Mouse (Mus musculus): Measurements from ENCODE around the gene Slfn1.

DNA sequence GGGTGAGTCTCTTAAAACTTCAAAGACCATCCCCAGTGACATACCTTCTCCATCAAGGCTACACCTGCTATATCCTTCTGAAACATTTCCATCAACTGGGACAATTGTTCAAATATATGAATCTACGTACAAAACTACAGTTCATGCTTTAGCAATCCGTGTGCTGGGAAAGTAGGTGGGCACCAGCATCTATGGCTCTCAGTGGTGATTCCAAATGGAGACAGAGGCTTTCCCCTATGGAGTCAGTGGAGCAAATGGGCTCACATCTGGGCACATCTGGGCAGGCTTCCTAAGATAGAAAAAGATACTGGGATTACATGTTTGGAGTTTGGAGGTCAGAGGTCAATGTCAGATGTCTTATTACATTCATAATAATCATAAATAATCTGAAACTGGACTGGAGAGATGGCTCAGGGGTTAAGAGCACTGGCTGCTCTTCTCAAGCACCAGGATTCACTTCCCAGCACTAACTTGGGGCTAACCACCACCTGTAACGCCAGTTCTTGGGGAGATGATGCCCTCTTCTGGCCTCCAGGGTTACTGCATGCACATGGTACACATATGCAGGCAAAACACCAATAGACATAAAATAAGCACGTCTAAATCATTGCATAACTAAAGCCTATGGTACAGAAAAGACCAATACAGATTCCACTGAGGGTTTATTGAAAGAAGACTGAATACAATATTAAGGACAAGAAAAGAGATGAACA is 48.5 kb upstream of the Slfn1 start:
- TF ChIP-seq CTCF (IDR thresholded peaks at IDR 0.05; ENCODE audit: insufficient read depth, low read depth, low read length) (no peak), POLR2A (IDR thresholded peaks at IDR 0.05; ENCODE audit: insufficient read depth, low read depth, low read length) (no peak)
